Mouse (Mus musculus) bone marrow macrophage, adult 2 months (primary cell): Measurements from ENCODE around the gene Utp4. TPM values are rescaled to one million over a fixed set of nuclear protein-coding genes. Genes with fewer than 3 reads are reported as not detected.
A peak's percentile ranks its signal among the peaks of the same experiment; 100 is the strongest.

Source experiments
- H3K27ac ChIP-seq: 2 replicates; pipeline ENCODE4 v1.5.1; 2012; ENCODE audit warnings: low read depth, low read length; ENCODE audit not compliant: insufficient read depth
- H3K4me1 ChIP-seq: 2 replicates; pipeline ENCODE4 v1.6.1; 2012; ENCODE audit warnings: low read length; ENCODE audit not compliant: control insufficient read depth, insufficient read depth
- H3K4me3 ChIP-seq: 2 replicates; pipeline ENCODE4 v1.5.1; 2012; ENCODE audit warnings: mild to moderate bottlenecking, low read length, moderate library complexity; ENCODE audit not compliant: insufficient read depth
- CTCF ChIP-seq: IDR thresholded peaks from 2 replicates; pipeline ENCODE4 v1.5.1; 2012; ENCODE audit warnings: low read depth, mild to moderate bottlenecking, low read length, moderate library complexity
- POLR2A ChIP-seq: IDR thresholded peaks from 2 replicates; pipeline ENCODE4 v1.6.1; 2012; ENCODE audit warnings: mild to moderate bottlenecking, low read depth, low read length, borderline replicate concordance
- polyA plus RNA-seq: library from polyadenylated mRNA; stranded (reverse); fragments of >200 nt; gene quantifications from 2 replicates; pipeline ENCODE4 v1.2.4, GENCODE M21; 2012; ENCODE audit not compliant: missing spikeins, insufficient read depth, insufficient read length

Gene Utp4
- 9.7 and 10.7 TPM in 2 replicates for polyA plus RNA-seq

DNA sequence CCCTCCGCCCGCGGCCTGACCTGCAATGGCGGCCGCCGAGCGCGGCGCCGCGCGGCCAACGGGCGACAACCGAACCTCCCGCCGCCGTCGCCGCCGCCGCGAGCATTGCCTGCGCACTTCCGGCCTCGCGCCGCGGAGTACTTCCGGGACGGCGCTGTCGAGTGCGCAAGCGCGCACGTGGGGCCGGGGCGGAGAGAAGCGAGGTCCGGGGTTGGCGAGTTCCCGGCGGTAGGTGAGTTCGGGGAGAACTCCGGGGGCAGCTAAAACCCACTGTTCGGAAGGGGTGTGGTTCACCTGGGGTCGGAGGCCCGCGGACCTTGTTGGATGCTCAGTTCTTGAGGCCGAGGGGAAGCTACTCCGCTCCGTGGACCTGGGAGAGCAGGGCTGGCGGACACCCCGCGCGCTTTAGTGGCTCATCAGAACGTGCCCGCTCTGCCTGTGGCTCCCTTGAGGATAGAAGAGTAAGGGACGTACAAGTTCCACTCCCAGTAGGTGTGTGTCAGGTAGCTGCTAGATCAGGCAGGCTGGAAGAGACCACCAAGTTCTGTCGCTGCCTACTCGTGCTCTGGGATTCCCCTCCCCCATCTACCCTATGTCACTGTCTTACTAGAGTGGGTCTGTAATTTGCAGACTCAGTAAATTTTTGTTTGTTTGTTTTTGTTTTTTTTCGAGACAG, at the start of gene Utp4:
Gene Utp4, plus strand, starts transcription at position 156 of the 676 bp plus-strand sequence.
- Histone ChIP-seq H3K4me1 (peaks cover 21% of the 10 kb centered on the region), H3K4me3 (peak within 1 kb of the TSS; percentile 96), H3K27ac (peak within 1 kb of the TSS; percentile 75)
- TF ChIP-seq CTCF = no peak
- TF ChIP-seq POLR2A = peak; percentile 65; the same call in 1 of the 2 replicates

DNA sequence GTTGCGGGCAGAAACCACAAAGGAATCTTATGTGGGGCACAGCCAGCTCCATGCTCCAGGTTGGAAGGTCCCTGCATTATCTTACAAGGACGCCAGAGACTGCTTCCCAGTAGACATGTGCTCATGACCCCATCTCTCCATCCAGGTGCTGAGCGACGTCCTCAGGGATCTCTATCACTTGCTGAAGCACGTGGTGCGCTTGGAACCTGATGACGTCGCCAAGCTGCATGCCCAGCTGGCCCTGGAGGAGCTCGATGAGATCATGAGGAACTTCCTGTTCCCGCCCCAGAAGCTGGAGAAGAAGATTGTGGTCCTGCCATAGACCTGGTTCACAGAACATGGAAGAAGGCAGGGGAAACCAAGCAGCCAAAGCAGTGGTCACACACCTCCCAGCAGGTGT, 43.4 kb upstream of the Utp4 start:
- no peak for TF ChIP-seq POLR2A
- no peak for TF ChIP-seq CTCF
- Histone ChIP-seq H3K27ac (no peak overlapping the region), H3K4me1 (peaks cover 9% of the 10 kb centered on the region), H3K4me3 (no peak overlapping the region)

DNA sequence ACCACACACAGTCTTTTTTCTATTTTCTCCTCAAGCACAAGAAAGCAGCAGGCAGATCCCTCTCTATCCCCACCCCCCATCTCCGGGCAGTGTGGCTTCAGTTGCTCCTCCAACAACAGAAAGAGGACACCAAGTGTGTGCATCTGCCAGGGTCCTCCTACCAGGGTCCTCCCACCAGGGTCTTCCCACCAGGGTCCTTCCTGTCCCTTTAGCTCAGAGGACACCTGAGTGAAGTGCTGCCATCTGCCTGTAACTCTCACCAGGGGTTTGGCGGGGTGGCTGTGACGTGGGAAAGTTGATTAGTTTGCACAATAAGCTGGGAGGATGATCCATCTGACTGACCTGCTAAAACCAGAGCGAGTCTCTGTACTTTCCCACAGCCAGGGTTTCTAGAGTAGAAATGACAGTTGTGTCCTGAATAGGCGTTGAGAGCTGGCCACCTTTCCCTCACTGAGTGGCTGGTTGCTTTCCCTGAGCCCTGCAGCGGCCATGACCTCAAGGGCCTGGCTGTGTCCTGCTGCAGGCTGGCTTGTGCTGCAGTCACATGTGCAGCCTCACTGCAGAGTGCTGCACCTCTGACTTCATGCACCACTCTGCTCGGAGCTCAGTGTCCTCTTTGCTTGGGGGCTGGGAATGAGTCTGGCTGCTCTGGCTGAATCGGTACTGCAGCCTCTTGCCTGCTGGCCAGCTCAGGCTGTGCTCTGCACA, 38.7 kb upstream of the Utp4 start:
- H3K27ac ChIP-seq = no peak overlapping the region
- H3K4me1 ChIP-seq = peaks cover 9% of the 10 kb centered on the region
- TF ChIP-seq POLR2A = no peak
- no peak for TF ChIP-seq CTCF
- H3K4me3 ChIP-seq = no peak overlapping the region

DNA sequence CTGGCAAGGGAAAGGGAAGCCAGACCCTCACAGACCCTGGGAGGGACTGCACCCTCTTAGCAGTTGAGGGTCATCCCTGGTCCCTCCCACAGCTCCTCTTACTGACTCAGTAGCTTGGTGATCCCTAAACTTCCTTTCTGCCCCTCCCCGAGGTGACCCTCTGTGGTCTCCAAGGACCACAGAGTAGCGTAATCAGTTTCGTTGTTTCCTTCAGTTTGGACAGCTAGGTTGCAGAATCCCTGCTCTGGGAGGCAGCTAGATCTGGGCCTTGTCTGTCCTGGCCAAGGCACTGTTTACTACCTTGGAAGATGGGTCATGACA, 38.2 kb upstream of the Utp4 start:
- TF ChIP-seq POLR2A (no peak), CTCF (no peak)
- Histone ChIP-seq H3K4me3 (no peak overlapping the region), H3K4me1 (peaks cover 4% of the 10 kb centered on the region), H3K27ac (no peak overlapping the region)

DNA sequence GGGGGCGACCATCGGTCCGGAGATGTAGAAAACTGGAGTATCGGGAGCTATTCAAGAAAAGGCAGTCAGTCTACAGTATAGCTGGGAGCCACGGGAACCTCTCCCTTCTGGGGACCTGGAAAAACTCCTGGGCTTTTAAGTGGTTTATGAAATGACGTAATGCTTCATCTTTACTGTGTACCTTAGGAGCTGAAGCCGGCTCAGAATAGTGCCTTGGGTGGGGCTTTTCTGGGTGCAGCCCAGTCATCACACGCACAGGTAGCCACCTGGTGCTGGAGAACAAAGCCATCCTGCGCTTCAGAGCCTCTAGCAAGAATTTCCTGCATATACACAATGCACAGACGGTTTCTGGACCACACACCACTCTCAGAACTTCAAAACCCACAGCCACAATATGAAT, 30.6 kb upstream of the Utp4 start:
- Histone ChIP-seq H3K4me1 (no peaks in the 10 kb centered on the region), H3K4me3 (no peak overlapping the region), H3K27ac (no peak overlapping the region)
- TF ChIP-seq CTCF (no peak), POLR2A (no peak)

GRCm38 (mm10) chr8:106865354-106865753, 28.1 kb upstream of the Utp4 start:
- Histone ChIP-seq H3K27ac (no peak overlapping the region), H3K4me3 (no peak overlapping the region), H3K4me1 (no peaks in the 10 kb centered on the region)
- TF ChIP-seq POLR2A = no peak
- no peak for TF ChIP-seq CTCF

- no peak within 1 kb of the TSS for H3K27ac ChIP-seq
These were observed 23.4 kb upstream of the Utp4 start, which contains the start of gene Has3 for GRCm38 (mm10) chr8:106870051-106870450. Has3 (plus strand) TSS chr8:106870242.

DNA sequence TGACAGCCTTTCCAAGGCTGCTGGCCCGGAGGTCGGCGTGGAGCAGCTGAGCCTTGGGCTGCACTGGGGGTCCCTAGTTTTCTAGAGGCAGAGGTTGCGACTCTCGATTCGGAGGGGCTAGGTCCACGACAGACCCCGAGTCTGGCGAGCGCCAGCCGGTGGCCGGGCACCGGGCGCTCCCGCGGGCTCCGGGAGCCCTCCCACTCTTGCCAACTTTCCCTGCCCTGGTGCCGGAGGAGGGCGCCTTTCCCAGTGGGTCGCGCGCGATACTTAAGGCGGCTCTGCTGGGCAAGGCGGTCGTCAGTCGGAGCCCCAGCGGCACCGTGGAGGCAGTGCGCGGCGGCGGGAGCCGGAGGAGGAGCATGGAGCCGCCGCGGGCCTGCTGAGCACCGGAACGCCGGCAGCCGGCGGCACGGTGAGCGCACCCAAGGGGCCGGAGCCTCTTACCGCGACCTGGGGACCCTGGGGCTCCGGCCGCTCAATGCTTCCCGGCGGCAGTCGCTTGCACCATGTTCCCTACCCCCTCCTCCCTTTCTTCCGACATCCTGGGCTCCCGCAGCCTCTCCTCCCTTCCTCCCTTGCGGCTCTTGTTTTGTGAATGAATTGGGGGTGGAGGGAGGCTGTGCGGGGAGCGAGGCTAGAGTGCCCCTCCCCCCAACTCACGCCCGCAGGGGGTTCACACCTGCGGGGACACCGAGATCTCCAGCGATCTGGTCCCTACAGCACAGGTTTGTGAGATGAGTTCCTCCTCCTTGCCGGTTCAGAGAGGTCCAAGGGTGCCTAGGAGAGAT, 22.7 kb upstream of the Utp4 start:
- no peak for TF ChIP-seq CTCF
- no peak for TF ChIP-seq POLR2A
- peak overlapping the region; percentile 48 for H3K4me3 ChIP-seq

More at GRCm38 (mm10) chr8:106870051-106870450, 23.4 kb upstream of the Utp4 start, which contains the start of gene Has3:
- Histone ChIP-seq H3K4me3 (peak within 1 kb of the TSS; percentile 48), H3K4me1 (no peaks in the 10 kb centered on the region)
- TF ChIP-seq CTCF (no peak), POLR2A (no peak)

GRCm38 (mm10) chr8:106871328-106871926, 22.0 kb upstream of the Utp4 start:
- Histone ChIP-seq H3K4me1 (no peaks in the 10 kb centered on the region), H3K4me3 (peak overlapping the region; percentile 48), H3K27ac (no peak overlapping the region)
- TF ChIP-seq POLR2A (no peak), CTCF (no peak)

More for the DNA sequence above, 22.7 kb upstream of the Utp4 start:
- Histone ChIP-seq H3K4me1 (no peaks in the 10 kb centered on the region), H3K27ac (no peak overlapping the region)
